Mouse (Mus musculus) right cerebral cortex, postnatal 4 days (tissue): ENCODE data around the gene Dis3.
A peak's percentile ranks its signal among the peaks of the same experiment; 100 is the strongest.

ENCODE experiments used
- DNase-seq: peaks from one replicate; pipeline ENCODE4 v3.0.0-alpha.2; 2022

The Dis3 gene

GRCm38 (mm10) chr14:99099267-99099966 lies at the start of gene Dis3, which contains the start of gene Pibf1:
Dis3 (minus strand) TSS chr14:99099770.
Pibf1 (plus strand) TSS chr14:99099424.
- peak; percentile 98 for DNase-seq

- DNase-seq, result no peak
These were observed 47.3 kb upstream of the Dis3 start for GRCm38 (mm10) chr14:99146841-99147240.

GRCm38 (mm10) chr14:99141786-99142633 lies 42.4 kb upstream of the Dis3 start:
- DNase-seq, result peak; percentile 96

- no peak for DNase-seq
These were observed 40.5 kb upstream of the Dis3 start for GRCm38 (mm10) chr14:99140036-99140435.

- DNase-seq, result no peak
These were observed 36.7 kb upstream of the Dis3 start for GRCm38 (mm10) chr14:99136297-99136696.

GRCm38 (mm10) chr14:99135761-99136160 lies 36.2 kb upstream of the Dis3 start:
- no peak for DNase-seq

- no peak for DNase-seq
These were observed 34.5 kb upstream of the Dis3 start for GRCm38 (mm10) chr14:99134048-99134447.

- DNase-seq, result no peak
These were observed 29.5 kb upstream of the Dis3 start for GRCm38 (mm10) chr14:99129050-99129449.

- DNase-seq, result no peak
These were observed 27.9 kb upstream of the Dis3 start for GRCm38 (mm10) chr14:99127509-99127908.

- no peak for DNase-seq
These were observed 27.1 kb upstream of the Dis3 start for GRCm38 (mm10) chr14:99126713-99127112.

GRCm38 (mm10) chr14:99124076-99124475 lies 24.5 kb upstream of the Dis3 start:
- DNase-seq, result no peak

- DNase-seq, result no peak
These were observed 22.2 kb upstream of the Dis3 start for GRCm38 (mm10) chr14:99121584-99122339.

GRCm38 (mm10) chr14:99117576-99117975 lies 18.0 kb upstream of the Dis3 start:
- no peak for DNase-seq

- no peak for DNase-seq
These were observed 9.2 kb upstream of the Dis3 start for GRCm38 (mm10) chr14:99108762-99109161.

GRCm38 (mm10) chr14:99107631-99108187 lies 8.1 kb upstream of the Dis3 start:
- DNase-seq, result no peak

GRCm38 (mm10) chr14:99106671-99107070 lies 7.1 kb upstream of the Dis3 start:
- DNase-seq, result no peak

- DNase-seq, result no peak
These were observed 5.1 kb upstream of the Dis3 start for GRCm38 (mm10) chr14:99104542-99105123.

GRCm38 (mm10) chr14:99103050-99103449 lies 3.5 kb upstream of the Dis3 start:
- DNase-seq, result no peak

GRCm38 (mm10) chr14:99099967-99100587 lies 507 bp upstream of the Dis3 start:
- no peak for DNase-seq

- no peak for DNase-seq
These were observed 10.6 kb downstream of the Dis3 start for GRCm38 (mm10) chr14:99088947-99089346.

GRCm38 (mm10) chr14:99071146-99071545 lies 28.4 kb downstream of the Dis3 start:
- no peak for DNase-seq

- no peak for DNase-seq
These were observed 36.5 kb downstream of the Dis3 start for GRCm38 (mm10) chr14:99063091-99063490.
